ENCODE assay signal across 9 mouse cellular contexts in the genomic region with DNA sequence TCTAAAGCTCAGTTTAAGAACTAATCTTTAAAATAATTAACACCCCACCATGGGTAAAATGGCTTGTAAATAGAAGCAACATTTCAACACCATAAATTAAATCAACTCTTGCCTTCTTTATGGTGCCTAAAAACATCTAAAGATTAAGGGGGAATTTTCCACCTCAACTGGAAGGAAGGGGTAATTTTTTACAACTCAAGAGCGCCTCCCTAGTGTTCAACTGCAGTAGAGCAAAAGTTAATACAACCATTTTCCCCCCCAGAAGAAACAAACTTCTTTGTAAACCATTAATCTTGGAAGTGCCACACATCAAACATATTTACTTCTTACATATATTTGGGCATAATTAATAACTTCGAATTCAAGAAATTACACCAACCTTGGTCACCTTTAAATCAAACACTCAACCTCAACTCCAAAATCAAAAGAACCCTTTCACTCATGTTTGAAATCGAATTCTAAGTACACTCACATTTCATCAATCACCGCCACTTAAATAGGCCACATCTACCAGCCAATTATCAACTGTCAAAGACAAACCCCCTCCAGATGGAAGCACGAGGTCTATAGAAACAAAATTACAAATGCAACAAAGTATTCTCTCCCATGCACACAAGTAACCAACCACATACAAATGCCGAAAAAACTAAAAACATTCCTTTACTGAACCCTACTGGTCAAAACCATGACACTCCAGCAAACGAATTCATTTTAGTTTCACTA. TPM values are rescaled to one million over a fixed set of nuclear protein-coding genes. Genes with fewer than 3 reads are reported as not detected.
DNase-seq lines count a peak whose midpoint lies in the region; ATAC-seq and TF ChIP-seq lines count a peak whose summit lies in the region.
"Had no signal": no experiment of that assay in that cellular context is flagged by ENCODE, and none has a peak within 500 bp of the region (broad histone marks: within the 10 kb centered on the region; RNA-seq: fewer than 3 reads in every experiment).

No protein-coding gene starts in this region.

- H3K4me1 ChIP-seq in embryonic facial prominence, embryonic 15.5 days = peaks cover 11% of the 10 kb centered on the region
- 0 out of 2 replicates have a peak, but pooled peaks cover 4% of the 10 kb centered on the region for H3K4me1 ChIP-seq in intestine, postnatal 0 days (replicated peaks; ENCODE audit: control insufficient read depth, insufficient read depth, low read length)
- peaks cover 2% of the 10 kb centered on the region; the same call in 1 of the 2 replicates for H3K4me1 ChIP-seq in neural tube, embryonic 11.5 days (ENCODE audit: control insufficient read depth, insufficient read depth, low read length)

- H3K27me3 ChIP-seq in embryonic facial prominence, embryonic 15.5 days = no peaks in the 10 kb centered on the region
- no peaks in the 10 kb centered on the region for H3K27me3 ChIP-seq in intestine, postnatal 0 days (replicated peaks; ENCODE audit: control insufficient read depth, insufficient read depth, low read length)
- no peaks in the 10 kb centered on the region for H3K27me3 ChIP-seq in neural tube, embryonic 11.5 days (ENCODE audit: control insufficient read depth, insufficient read depth, low read length)

- 67% methylated on average over 7 of the region's 7 CpGs for WGBS in embryonic facial prominence, embryonic 15.5 days
- WGBS in intestine, postnatal 0 days = 80% methylated on average over 7 of the region's 7 CpGs
- 80% methylated on average over 7 of the region's 7 CpGs for WGBS in neural tube, embryonic 11.5 days

- H3K9me3 ChIP-seq in embryonic facial prominence, embryonic 15.5 days (replicated peaks) = no peaks in the 10 kb centered on the region
- no peaks in the 10 kb centered on the region for H3K9me3 ChIP-seq in intestine, postnatal 0 days (ENCODE audit: control insufficient read depth)
- no peaks in the 10 kb centered on the region for H3K9me3 ChIP-seq in neural tube, embryonic 11.5 days (ENCODE audit: control insufficient read depth, low read length)

- H3K4me3 ChIP-seq in embryonic facial prominence, embryonic 15.5 days (replicated peaks) = peak overlapping the region; percentile 62; the same call in 1 of the 2 replicates
- no peak overlapping the region for H3K4me3 ChIP-seq in intestine, postnatal 0 days (ENCODE audit: low read depth, low read length)
- peak overlapping the region; percentile 80; the same call in 1 of the 2 replicates for H3K4me3 ChIP-seq in neural tube, embryonic 11.5 days (ENCODE audit: low read depth, low read length)

- H3K27ac ChIP-seq in embryonic facial prominence, embryonic 15.5 days (replicated peaks) = peak overlapping the region; percentile 99
- peak overlapping the region; percentile 100; the same call in 1 of the 2 replicates for H3K27ac ChIP-seq in intestine, postnatal 0 days (ENCODE audit: low read depth, low read length)
- no peak overlapping the region for H3K27ac ChIP-seq in neural tube, embryonic 11.5 days (ENCODE audit: low read depth, low read length)

- no peak overlapping the region for H3K9ac ChIP-seq in embryonic facial prominence, embryonic 15.5 days
- H3K9ac ChIP-seq in intestine, postnatal 0 days (ENCODE audit: low read depth, low read length) = no peak overlapping the region
- H3K9ac ChIP-seq in neural tube, embryonic 11.5 days (ENCODE audit: low read length) = no peak overlapping the region

- ATAC-seq in embryonic facial prominence, embryonic 15.5 days (ENCODE audit: insufficient number of reproducible peaks, low FRiP score, low TSS enrichment, low read depth) = no peak
- no peak for ATAC-seq in intestine, postnatal 0 days
- ATAC-seq in neural tube, embryonic 11.5 days (ENCODE audit: insufficient read depth, low FRiP score, low TSS enrichment) = no peak

- TF ChIP-seq CTCF in intestine, postnatal 0 days (IDR thresholded peaks at IDR 0.05; ENCODE audit: low read depth) = peak; percentile 53

- peak; percentile 3 for DNase-seq in layer of hippocampus, adult 11-12 months (ENCODE audit: low spot score)
- DNase-seq in layer of hippocampus, adult 9-11 months = no peak
- DNase-seq in neural tube, embryonic 11.5 days (ENCODE audit: low spot score) = no peak
- DNase-seq in right cerebral cortex, postnatal 36 days (ENCODE audit: low spot score in 2 of 2) = no peak
- no peak for DNase-seq in gastrocnemius, adult 8-10 months (ENCODE audit: low spot score in 2 of 2)
- DNase-seq in lung, postnatal 25 days (ENCODE audit: low spot score) = no peak
- DNase-seq: adrenal gland, adult 8-10 months had no signal

- peak overlapping the region; percentile 46; the same call in 1 of the 2 replicates for H3K4me2 ChIP-seq in embryonic facial prominence, embryonic 15.5 days (replicated peaks)
- peak overlapping the region; percentile 62 for H3K4me2 ChIP-seq in intestine, postnatal 0 days (replicated peaks; ENCODE audit: low read depth)
- no peak overlapping the region for H3K4me2 ChIP-seq in neural tube, embryonic 11.5 days (ENCODE audit: low read depth)

- peaks cover 8% of the 10 kb centered on the region; the same call in 1 of the 2 replicates for H3K36me3 ChIP-seq in embryonic facial prominence, embryonic 15.5 days
- H3K36me3 ChIP-seq in intestine, postnatal 0 days (ENCODE audit: control insufficient read depth, insufficient read depth) = peaks cover 5% of the 10 kb centered on the region
- H3K36me3 ChIP-seq in neural tube, embryonic 11.5 days (ENCODE audit: control insufficient read depth, insufficient read depth, low read length) = no peaks in the 10 kb centered on the region

RNA-seq across cellular contexts. Expression of a gene that starts 0.7 kb away (rescaled TPM):
- 46.7 and 53.0 TPM in 2 replicates for polyA plus RNA-seq in embryonic facial prominence, embryonic 15.5 days (2015; fragmentation: Nextera tagmentation; extraction: Ambion mirVana)
- polyA plus RNA-seq in intestine, postnatal 0 days (2015; fragmentation: Nextera tagmentation; extraction: Ambion mirVana) = 19.3 and 25.4 TPM in 2 replicates
- 43.7 and 44.7 TPM in 2 replicates for polyA plus RNA-seq in neural tube, embryonic 11.5 days (2014; fragmentation: Nextera tagmentation; extraction: Ambion mirVana)
- 10 to 100 TPM; 41.6 to 49.5 (median 45.0) TPM for total RNA-seq in gastrocnemius, adult 8-10 months (2022)
